Mouse (Mus musculus) urinary bladder, postnatal 25 days (tissue): Measurements from ENCODE around the gene Tex44.

Experiments used
- DNase-seq: peaks from one replicate; pipeline ENCODE4 v3.0.0; 2022; ENCODE audit warnings: low spot score

Gene Tex44

GRCm38 (mm10) chr1:86426128-86426527, at the start of gene Tex44, which contains the start of gene Nmur1:
Gene Tex44, plus strand, starts transcription at chr1:86426329.
Gene Nmur1, minus strand, starts transcription at chr1:86426228.
- DNase-seq, result no peak

- no peak for DNase-seq
These were observed 49.8 kb upstream of the Tex44 start for GRCm38 (mm10) chr1:86376354-86376753.

DNA sequence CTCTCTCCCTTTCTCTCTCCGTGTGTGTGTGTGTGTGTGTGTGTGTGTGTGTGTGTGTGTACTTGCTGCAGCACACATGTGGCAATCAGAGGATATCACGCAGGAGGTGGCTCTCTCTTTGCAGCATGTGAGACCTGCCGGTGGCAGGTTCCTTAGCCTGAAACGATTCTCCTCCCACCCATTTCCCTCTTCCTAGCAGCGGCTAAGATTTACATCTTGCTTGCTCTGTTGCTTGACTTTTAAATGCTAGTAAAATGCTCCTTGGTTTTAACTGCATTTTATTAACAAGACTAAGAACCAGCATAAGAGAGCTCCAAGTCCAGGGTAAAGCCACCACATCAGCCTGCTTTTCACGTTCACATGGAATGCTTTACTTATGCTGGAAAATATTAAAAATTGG, 47.5 kb upstream of the Tex44 start:
- DNase-seq, result no peak

DNA sequence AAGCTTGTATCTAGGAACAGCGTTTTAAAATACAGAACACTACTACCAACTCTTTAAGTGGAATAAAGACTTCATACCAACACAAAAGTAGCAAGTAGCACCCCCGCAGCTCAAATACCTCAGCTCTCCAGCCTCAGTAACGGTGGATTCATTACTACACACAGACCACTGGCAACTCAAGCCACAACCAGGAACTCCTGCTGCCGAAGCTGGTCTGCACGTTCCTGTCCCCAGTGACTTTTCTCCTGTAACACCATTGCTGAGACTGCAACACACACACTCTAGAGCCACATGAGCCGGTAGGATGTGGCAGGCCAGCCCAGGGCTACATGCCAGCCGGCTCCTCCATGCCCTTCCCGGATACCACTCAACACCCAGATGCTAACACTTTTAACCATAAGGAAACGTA, 47.0 kb upstream of the Tex44 start:
- no peak for DNase-seq

DNA sequence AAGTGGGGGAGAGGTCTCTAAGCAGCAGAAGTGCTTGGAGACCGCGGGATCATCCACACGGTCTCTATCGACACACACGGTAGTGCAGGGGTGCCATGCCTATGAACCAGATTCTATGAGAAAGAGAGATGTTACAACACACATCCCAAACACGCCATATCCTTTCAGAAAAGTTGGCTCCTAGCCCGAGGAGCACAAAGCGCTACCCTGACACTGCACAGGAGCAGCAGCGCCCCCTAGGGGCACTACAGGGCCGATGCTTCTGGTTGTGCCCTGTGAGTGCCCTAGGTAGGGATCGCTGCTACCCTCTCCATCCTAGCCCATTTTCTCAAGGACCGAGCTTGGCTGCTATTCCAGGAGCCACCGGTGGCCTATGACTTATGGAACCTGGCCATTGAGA, 45.1 kb upstream of the Tex44 start:
- DNase-seq, result peak; percentile 18

- DNase-seq, result peak; percentile 66
These were observed 36.9 kb upstream of the Tex44 start for GRCm38 (mm10) chr1:86389230-86389629.

DNA sequence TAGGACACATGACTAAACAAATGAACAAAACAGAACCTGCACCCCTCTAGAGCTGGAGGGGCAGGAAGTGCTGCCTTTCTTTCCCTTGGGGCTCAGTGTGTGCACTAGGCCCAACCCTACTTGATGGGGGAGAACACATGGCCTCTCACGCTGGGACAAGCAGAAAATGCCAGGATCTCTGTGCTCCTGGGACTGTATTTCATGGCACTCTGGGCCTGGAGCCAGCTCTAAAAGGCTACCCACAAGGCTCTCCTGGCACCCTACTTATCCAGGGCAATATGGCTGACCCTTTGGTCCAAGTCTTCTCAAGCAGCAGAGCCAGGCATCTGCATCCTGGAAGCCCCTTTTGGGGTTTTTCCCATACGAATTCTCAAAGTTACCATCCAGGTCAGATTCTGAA, 34.7 kb upstream of the Tex44 start:
- no peak for DNase-seq

DNA sequence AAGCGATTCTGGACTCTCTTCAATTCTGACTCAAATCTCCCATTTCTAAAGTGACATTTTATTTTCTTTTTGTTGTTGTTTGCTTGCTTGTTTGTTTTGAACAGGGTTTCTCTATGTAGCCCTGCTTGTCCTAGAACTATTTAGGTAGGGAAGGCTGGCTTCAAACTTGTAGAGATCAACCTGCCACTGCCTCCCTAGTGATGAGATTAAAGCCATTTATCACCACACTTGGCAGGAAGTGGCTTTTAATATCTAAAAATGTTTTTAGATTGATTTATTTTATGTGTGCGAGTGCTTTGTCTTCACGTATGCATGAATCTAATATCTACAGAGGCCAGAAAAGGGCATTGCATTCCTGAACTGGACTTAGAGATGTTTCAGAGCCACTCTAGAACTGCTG, 32.9 kb upstream of the Tex44 start:
- DNase-seq, result no peak

- DNase-seq, result no peak
These were observed 31.9 kb upstream of the Tex44 start for GRCm38 (mm10) chr1:86394246-86394645.

DNA sequence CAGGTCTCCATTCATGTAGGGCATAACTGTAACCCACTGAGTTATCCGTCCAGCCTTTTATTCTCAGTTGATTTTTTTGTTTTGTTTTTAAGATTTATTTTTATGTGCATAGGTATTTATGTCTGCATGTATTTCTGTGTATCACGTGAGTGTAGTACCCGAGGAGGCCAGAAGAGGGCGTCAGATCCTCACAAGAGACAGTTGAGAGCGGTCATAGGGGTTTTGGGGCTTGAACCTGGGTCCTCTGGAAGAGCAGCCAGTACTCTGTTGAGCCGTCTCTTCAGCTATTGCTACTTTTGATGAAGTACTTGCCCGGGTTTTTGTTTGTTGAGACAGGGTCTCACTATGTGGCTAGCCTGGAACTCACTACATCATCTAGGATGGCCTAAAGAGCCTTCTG, 30.2 kb upstream of the Tex44 start:
- no peak for DNase-seq

- no peak for DNase-seq
These were observed 28.5 kb upstream of the Tex44 start for GRCm38 (mm10) chr1:86397621-86398020.

DNA sequence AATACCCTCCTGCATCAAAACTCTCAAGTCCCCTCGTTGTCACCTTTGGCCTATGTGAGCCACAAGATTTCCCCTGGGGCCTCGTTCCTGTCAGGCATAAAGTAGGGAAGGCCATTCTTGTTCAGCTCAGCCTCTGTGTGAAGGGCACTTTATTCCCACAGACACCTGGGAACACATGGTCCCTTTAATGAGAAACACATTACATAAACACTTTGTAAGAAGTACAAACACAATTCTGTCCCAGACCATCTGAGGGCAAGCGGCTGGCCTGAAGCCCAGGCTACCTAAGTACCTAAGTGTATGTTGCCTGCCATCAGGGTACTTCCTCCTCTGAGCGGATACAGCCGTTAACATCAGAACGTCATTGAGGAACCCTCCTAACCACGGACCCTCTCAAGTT, 27.9 kb upstream of the Tex44 start:
- no peak for DNase-seq

DNA sequence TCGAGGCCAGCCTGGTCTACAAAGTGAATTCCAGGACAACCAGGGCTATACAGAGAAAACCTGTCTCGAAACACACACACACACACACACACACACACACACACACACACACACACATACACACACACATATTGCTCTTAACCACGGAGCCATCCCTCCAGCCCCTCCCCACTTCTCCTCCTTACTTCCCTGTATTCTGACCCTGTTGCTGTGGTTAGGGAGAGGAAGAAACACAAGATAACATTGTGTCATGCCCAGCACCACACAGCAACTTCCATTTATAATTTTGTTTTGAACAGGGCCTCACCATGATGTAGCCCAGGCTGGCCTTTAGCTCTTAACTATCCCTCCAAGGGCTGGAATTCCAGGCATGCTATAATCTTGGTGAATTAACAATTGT, 26.8 kb upstream of the Tex44 start:
- no peak for DNase-seq

GRCm38 (mm10) chr1:86400096-86400754, 25.9 kb upstream of the Tex44 start:
- DNase-seq, result no peak

DNA sequence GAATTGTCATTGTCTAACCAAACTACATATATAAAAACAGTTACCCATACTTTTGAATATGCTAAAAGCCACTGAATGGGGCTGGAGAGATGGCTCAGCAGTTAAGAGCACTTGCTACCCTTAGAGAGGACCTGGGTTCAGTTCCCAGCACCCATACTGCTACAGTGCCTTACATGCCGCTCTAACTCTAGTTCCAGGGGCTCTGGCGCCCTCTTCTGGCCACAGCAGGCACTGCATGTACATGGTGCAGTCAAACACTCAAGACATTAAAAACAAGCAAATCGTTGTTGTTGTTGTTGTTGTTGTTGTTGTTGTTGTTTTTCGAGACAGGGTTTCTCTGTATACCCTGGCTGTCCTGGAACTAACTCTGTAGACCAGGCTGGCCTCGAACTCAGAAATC, 21.3 kb upstream of the Tex44 start:
- no peak for DNase-seq

DNA sequence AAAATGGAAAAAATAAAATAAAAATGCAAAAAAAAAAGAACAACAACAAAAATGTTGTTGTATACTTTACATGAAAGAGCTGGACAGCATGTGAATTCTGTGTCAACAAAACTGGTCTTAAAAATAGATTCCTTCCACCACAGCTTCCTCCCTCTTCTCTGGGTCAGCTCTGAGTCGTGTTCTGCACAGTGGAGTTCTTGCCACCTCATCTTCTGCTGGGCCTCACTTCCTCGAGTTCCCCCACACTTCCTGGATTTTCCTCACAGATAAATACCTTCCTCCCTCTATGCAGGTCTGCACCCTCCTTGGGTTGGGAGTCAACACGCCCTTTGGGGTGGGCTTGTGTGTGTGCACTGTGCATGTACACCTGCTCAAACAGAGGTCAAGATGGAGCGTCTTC, 19.8 kb upstream of the Tex44 start:
- DNase-seq, result no peak

GRCm38 (mm10) chr1:86406914-86407313, 19.2 kb upstream of the Tex44 start:
- DNase-seq, result no peak

DNA sequence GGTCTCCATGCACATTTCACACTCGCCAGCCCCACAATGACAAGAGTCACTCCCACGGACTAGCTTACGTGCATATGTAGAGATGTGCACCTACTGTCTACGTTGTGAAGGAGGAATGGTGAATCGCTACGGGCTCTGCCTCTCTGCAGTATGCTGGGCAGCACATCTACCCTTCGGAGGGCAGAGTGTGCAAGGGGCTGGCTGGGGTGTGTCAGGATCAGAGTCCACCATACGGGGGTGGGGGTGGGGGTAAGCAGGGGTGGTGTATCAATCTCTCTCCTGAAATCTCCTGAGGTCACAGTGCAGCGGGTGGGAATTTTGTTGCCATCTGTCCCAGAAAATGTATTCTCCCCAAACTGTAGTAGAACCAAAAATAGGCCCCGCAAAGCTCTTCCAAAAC, 17.6 kb upstream of the Tex44 start:
- no peak for DNase-seq

DNA sequence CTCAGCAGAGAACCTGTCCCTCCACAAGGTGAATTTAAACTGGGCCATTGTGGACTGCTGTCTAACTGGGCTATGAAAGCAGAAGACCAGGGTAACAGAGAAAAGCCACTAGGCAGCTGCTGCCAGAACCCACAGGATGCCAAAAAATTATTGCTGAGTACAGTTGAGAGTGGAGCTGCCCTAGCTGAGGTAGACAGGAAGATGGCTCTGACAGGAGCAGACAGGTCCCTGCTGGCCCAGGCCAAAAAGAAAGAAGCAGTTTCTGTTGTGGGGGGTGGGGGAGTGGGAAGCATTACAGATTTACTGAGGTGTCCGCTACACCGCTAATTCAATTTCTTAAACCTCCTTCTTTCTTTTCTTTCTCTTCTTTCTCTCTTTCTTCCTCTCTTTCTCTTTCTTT, 16.7 kb upstream of the Tex44 start:
- DNase-seq, result no peak

DNA sequence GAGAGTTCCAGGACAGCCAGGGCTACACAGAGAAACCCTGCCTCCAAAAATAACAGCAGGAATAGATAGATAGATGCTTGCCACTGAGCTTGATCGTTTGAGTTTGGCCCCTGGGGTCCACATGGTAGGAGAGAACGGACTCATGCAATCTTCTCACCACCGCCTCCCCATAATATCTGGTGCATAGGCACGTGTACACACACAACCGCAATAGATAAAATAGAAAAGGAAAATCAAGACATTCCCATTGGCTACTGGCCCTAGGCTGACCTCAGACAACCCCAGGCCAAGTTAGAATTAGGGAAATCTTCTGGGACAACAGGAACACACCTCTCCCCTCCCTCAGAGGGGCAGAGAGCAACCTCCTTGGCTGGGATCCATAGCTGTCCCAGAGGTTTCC, 11.4 kb upstream of the Tex44 start:
- DNase-seq, result no peak

DNA sequence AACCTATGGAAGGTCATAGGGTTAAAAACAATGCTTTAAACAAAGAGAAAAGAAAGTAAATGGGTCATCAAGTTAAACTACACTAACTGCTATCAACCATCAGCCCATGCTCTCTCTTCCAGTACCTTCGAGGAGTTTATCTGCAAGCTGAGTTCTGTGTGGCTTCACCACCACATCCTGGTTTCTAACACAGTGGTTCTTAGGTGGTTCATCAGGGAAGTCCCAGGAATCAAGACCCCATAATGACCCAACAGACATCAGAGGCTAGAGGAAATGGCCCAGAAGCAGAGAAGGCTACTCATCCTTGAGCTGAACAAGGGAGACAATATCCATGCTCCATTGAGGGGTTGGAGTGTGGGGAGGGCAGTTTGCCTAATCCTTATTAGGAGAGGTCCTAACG, 11.0 kb upstream of the Tex44 start:
- DNase-seq, result no peak

DNA sequence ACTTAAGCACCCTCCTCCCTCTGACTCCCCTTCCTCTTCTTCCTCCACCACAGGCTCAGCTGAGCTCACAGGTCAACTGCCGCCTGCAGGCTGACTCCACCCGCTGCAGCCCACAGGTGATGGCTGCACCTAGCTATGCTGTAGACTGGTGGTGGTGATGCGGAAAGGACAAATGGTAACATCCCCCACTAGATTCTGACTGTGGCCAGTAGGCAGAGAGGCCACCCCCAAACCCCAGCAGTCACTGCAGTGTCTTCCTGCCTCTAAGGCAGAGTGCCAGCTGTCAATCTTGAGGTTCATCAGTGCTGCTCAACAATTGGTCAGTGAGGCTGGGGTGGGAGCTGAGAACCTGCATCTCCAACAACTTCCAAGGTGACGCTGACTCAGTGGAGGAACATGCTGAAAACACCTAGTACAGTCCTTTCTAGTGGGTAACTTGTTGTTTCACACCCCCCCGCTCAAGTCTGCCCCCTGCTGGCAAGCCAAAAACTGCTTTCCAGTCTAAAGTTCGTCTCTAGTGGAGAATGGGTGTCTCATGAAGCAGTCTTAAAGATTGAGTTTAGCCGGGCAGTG, 10.4 kb upstream of the Tex44 start:
- DNase-seq, result peak; percentile 41

DNA sequence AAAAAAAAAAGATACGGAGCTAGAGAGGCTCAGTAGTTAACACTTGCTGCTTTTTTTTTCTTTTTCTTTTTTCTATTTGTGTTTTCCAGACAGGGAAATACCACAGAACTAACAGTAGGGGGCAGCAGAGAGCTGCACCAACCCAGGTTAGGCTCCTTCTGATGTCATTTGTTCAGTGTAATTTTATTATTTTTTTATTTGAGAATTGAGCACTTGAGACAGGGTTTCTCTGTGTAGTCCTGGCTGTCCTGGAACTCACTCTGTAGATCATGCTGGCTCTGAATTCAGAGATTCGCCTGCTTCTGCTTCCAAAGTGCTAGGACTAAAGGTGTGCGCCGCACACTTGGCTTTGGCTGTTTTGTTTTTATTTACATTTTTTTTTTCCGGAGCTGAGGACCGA, 9.8 kb upstream of the Tex44 start:
- no peak for DNase-seq

- DNase-seq, result no peak
These were observed 5.1 kb upstream of the Tex44 start for GRCm38 (mm10) chr1:86421007-86421406.
